Comparison of ENCODE assay signal across 8 mouse cellular contexts in genomic region chr1:130717291-130717871, GRCm38 (mm10). TPM values are rescaled to one million over a fixed set of nuclear protein-coding genes. Genes with fewer than 3 reads are reported as not detected.
DNase-seq lines count a peak whose midpoint lies in the region; ATAC-seq and TF ChIP-seq lines count a peak whose summit lies in the region.

Gene Yod1, plus strand, starts transcription at chr1:130717327.

- peaks cover 53% of the 10 kb centered on the region for H3K79me2 ChIP-seq in myocyte (ENCODE audit: control insufficient read depth, insufficient read depth)

- peak; percentile 92 for DNase-seq in kidney, postnatal 0 days (ENCODE audit: low spot score)
- peak; percentile 91 for DNase-seq in liver, embryonic 11.5 days (ENCODE audit: low spot score)
- DNase-seq in spleen, postnatal 4 days (ENCODE audit: low spot score in 2 of 2): peak; percentile 91 to 97

- peak; percentile 62 for TF ChIP-seq POLR2A in myocyte (IDR thresholded peaks at IDR 0.05; ENCODE audit: insufficient read length, low read depth)

- H3K27me3 ChIP-seq in heart, embryonic 13.5 days (replicated peaks): 0 out of 2 replicates have a peak, but pooled peaks cover 5% of the 10 kb centered on the region
- H3K27me3 ChIP-seq in kidney, postnatal 0 days (ENCODE audit: insufficient read depth, low read length): no peaks in the 10 kb centered on the region
- H3K27me3 ChIP-seq in liver, embryonic 11.5 days (replicated peaks; ENCODE audit: control insufficient read depth, insufficient read depth, low read length): no peaks in the 10 kb centered on the region
- H3K27me3 ChIP-seq in myocyte (ENCODE audit: control insufficient read depth, insufficient read depth, insufficient read length): no peaks in the 10 kb centered on the region

- peak within 1 kb of the TSS; percentile 85 for H3K27ac ChIP-seq in brown adipose tissue, adult 24 weeks (replicated peaks; ENCODE audit: low read depth, low read length)
- peak within 1 kb of the TSS; percentile 91 for H3K27ac ChIP-seq in heart, embryonic 13.5 days (replicated peaks)
- H3K27ac ChIP-seq in kidney, postnatal 0 days: peak within 1 kb of the TSS; percentile 83
- H3K27ac ChIP-seq in liver, embryonic 11.5 days (ENCODE audit: low read depth, low read length): peak within 1 kb of the TSS; percentile 80

- WGBS in heart, embryonic 13.5 days: under 1% methylated on average over 54 of the region's 54 CpGs
- under 1% methylated on average over 54 of the region's 54 CpGs for WGBS in kidney, postnatal 0 days
- under 1% methylated on average over 54 of the region's 54 CpGs for WGBS in liver, embryonic 11.5 days

- TF ChIP-seq CTCF in kidney, postnatal 0 days (IDR thresholded peaks at IDR 0.05; ENCODE audit: low read depth): no peak; the same call in 1 of the 2 replicates

- ATAC-seq in CD4-positive, CD25-positive, alpha-beta regulatory T cell, adult 4 months: peak; percentile 70
- peak; percentile 64 for ATAC-seq in erythroid progenitor cell, adult 5-6 weeks (replicated peaks; ENCODE audit: low FRiP score, poor library complexity, severe bottlenecking)
- peak; percentile 50 for ATAC-seq in heart, embryonic 13.5 days (ENCODE audit: extremely low read depth, insufficient number of reproducible peaks, low FRiP score, low TSS enrichment)
- peak; percentile 79 for ATAC-seq in kidney, postnatal 0 days (replicated peaks; ENCODE audit: low FRiP score, low read depth)
- peak; percentile 75 for ATAC-seq in liver, embryonic 11.5 days (replicated peaks; ENCODE audit: low FRiP score)

- peak within 1 kb of the TSS; percentile 93 for H3K9ac ChIP-seq in heart, embryonic 13.5 days
- peak within 1 kb of the TSS; percentile 93 for H3K9ac ChIP-seq in kidney, postnatal 0 days (ENCODE audit: low read depth, low read length)
- peak within 1 kb of the TSS; percentile 96 for H3K9ac ChIP-seq in liver, embryonic 11.5 days (ENCODE audit: low read depth, low read length)

- peaks cover 2% of the 10 kb centered on the region; the same call in 1 of the 2 replicates for H3K4me1 ChIP-seq in brown adipose tissue, adult 24 weeks (ENCODE audit: control insufficient read depth, insufficient read depth, insufficient read length, low read length)
- H3K4me1 ChIP-seq in heart, embryonic 13.5 days: peaks cover 16% of the 10 kb centered on the region
- H3K4me1 ChIP-seq in kidney, postnatal 0 days (replicated peaks; ENCODE audit: insufficient read depth, low read length): peaks cover 11% of the 10 kb centered on the region
- peaks cover 12% of the 10 kb centered on the region for H3K4me1 ChIP-seq in liver, embryonic 11.5 days (replicated peaks; ENCODE audit: control insufficient read depth, insufficient read depth, low read length)

- H3K4me3 ChIP-seq in brown adipose tissue, adult 24 weeks (ENCODE audit: insufficient read depth, low read depth, low read length): peak within 1 kb of the TSS; percentile 99
- H3K4me3 ChIP-seq in heart, embryonic 13.5 days: peak within 1 kb of the TSS; percentile 72
- H3K4me3 ChIP-seq in kidney, postnatal 0 days (replicated peaks; ENCODE audit: low read depth, low read length): peak within 1 kb of the TSS; percentile 67
- H3K4me3 ChIP-seq in liver, embryonic 11.5 days (ENCODE audit: low read depth, low read length): peak within 1 kb of the TSS; percentile 84
- H3K4me3 ChIP-seq in myocyte: peak within 1 kb of the TSS; percentile 99

- H3K4me2 ChIP-seq in heart, embryonic 13.5 days: peak within 1 kb of the TSS; percentile 100
- peak within 1 kb of the TSS; percentile 96 for H3K4me2 ChIP-seq in kidney, postnatal 0 days (ENCODE audit: low read length)
- peak within 1 kb of the TSS; percentile 99 for H3K4me2 ChIP-seq in liver, embryonic 11.5 days
- peak within 1 kb of the TSS; percentile 94 for H3K4me2 ChIP-seq in myocyte (ENCODE audit: low read depth)

- H3K36me3 ChIP-seq in heart, embryonic 13.5 days: peaks cover 14% of the 10 kb centered on the region
- no peaks in the 10 kb centered on the region for H3K36me3 ChIP-seq in kidney, postnatal 0 days (ENCODE audit: insufficient read depth, low read length)
- H3K36me3 ChIP-seq in liver, embryonic 11.5 days (ENCODE audit: control insufficient read depth, insufficient read depth, low read length): 0 out of 2 replicates have a peak, but pooled peaks cover 2% of the 10 kb centered on the region
- H3K36me3 ChIP-seq in myocyte (ENCODE audit: control insufficient read depth, insufficient read depth): peaks cover 14% of the 10 kb centered on the region

- H3K9me3 ChIP-seq in heart, embryonic 13.5 days: no peaks in the 10 kb centered on the region
- no peaks in the 10 kb centered on the region for H3K9me3 ChIP-seq in kidney, postnatal 0 days (replicated peaks; ENCODE audit: low read length)
- H3K9me3 ChIP-seq in liver, embryonic 11.5 days (ENCODE audit: control insufficient read depth, low read length): no peaks in the 10 kb centered on the region

- H3ac ChIP-seq in myocyte (ENCODE audit: control insufficient read depth, insufficient read length): peak within 1 kb of the TSS; percentile 81

TF ChIP-seq in myocyte, 11 proteins besides CTCF, POLR2A, EP300 and RAD21:
- TF ChIP-seq CEBPB (IDR thresholded peaks at IDR 0.05; ENCODE audit: insufficient read depth, poor library complexity, severe bottlenecking) (no peak), MYOD1 (IDR thresholded peaks at IDR 0.05; ENCODE audit: control insufficient read depth in 1 of 3, insufficient read length in 2 of 3, low read depth in 2 of 3) (no peak), POLR2AphosphoS2 (IDR thresholded peaks at IDR 0.05; ENCODE audit: insufficient read length, low read depth) (peak; percentile 76), MYOG (IDR thresholded peaks at IDR 0.05; ENCODE audit: control insufficient read depth in 1 of 3, insufficient read depth in 1 of 3, insufficient read length in 2 of 3, low read depth in 2 of 3) (peak in 1 of 3 experiments; percentile 2), E2F4 (IDR thresholded peaks at IDR 0.05; ENCODE audit: insufficient read depth) (peak; percentile 35), TCF12 (IDR thresholded peaks at IDR 0.05; ENCODE audit: insufficient read depth, poor library complexity, severe bottlenecking) (no peak), SRF (IDR thresholded peaks at IDR 0.05; ENCODE audit: control insufficient read depth, insufficient read length, low read depth) (no peak)

RNA-seq across cellular contexts. Expression of gene Yod1, which starts in this region (rescaled TPM):
- polyA plus RNA-seq in CD4-positive, CD25-positive, alpha-beta regulatory T cell, adult 4 months (2017; shearing (Covaris generic)): 10 to 100 TPM; 20.7 to 21.8 TPM
- 3.5 TPM in 2 replicates for polyA plus RNA-seq in brown adipose tissue, adult 24 weeks (2012; ENCODE audit: insufficient read depth, insufficient read length, missing spikeins)
- total RNA-seq in erythroid progenitor cell, adult 5-6 weeks (2015; ENCODE audit: low replicate concordance): 54.8 and 88.0 TPM in 2 replicates
- 53.1 and 58.8 TPM in 2 replicates for total RNA-seq in erythroid progenitor cell, adult 5-6 weeks (2017; ENCODE audit: low replicate concordance)
- polyA plus RNA-seq in heart, embryonic 13.5 days (2015; fragmentation: Nextera tagmentation; extraction: Ambion mirVana): 9.4 and 10.1 TPM in 2 replicates
- 9.7 and 11.5 TPM in 2 replicates for polyA plus RNA-seq in kidney, postnatal 0 days (2015; fragmentation: Nextera tagmentation; extraction: Ambion mirVana)
- 26.5 and 26.6 TPM in 2 replicates for polyA plus RNA-seq in liver, embryonic 11.5 days (2014; fragmentation: Nextera tagmentation; extraction: Ambion mirVana)
- 0.70 TPM for polyA plus RNA-seq in myocyte (2012; fragmentation: generic; extraction: Trizol)

Comparison
In these comparisons a context has a peak if more than half of its experiments do, and no peak if none do; other contexts are left out.
1. Peak in every context shown above with its lines: DNase-seq, ATAC-seq, H3K4me3 ChIP-seq and H3K27ac ChIP-seq.